Mouse (Mus musculus) monocyte, adult 59 days (primary cell): Measurements from ENCODE around the gene 1810010H24Rik. TPM values are rescaled to one million over a fixed set of nuclear protein-coding genes. Genes with fewer than 3 reads are reported as not detected.

Experiments
- total RNA-seq, 2 experiments: library from RNA; stranded (reverse); gene quantifications; one replicate each; pipeline ENCODE4 v1.2.4; 2023

The 1810010H24Rik gene
- total RNA-seq, result under 1 TPM; 0.34 to 0.49 TPM

GRCm38 (mm10) chr11:107025411-107026321 lies at the start of gene 1810010H24Rik:
Gene 1810010H24Rik (plus strand): TSS chr11:107025681.

GRCm38 (mm10) chr11:106999151-106999948 lies 26.1 kb upstream of the 1810010H24Rik start, which contains the start of gene Kpna2:
Gene Kpna2 (minus strand): TSS chr11:106999541.

Other genes with a start within 250 kb of the 1810010H24Rik start
- 10 to 100 TPM; 29.8 to 30.4 TPM for gene Polg2, start 246.1 kb upstream of the 1810010H24Rik start, total RNA-seq
- 1,000 to 10,000 TPM; 1,769 to 1,832 TPM for gene Ddx5, start 236.5 kb upstream of the 1810010H24Rik start, total RNA-seq
- gene Cep95, start 236.4 kb upstream of the 1810010H24Rik start, total RNA-seq, result 10 to 100 TPM; 15.8 to 19.6 TPM
- 10 to 100 TPM; 51.0 to 54.8 TPM for gene Smurf2, start 105.0 kb upstream of the 1810010H24Rik start, total RNA-seq
- gene Kpna2, start 26.1 kb upstream of the 1810010H24Rik start, total RNA-seq, result 10 to 100 TPM; 73.0 to 78.7 TPM
- gene Bptf, start 106.4 kb downstream of the 1810010H24Rik start, total RNA-seq, result 10 to 100 TPM; 72.1 to 79.8 TPM
- 10 to 100 TPM; 17.8 to 18.9 TPM for gene Nol11, start 163.7 kb downstream of the 1810010H24Rik start, total RNA-seq